Mouse (Mus musculus) ovary, postnatal 10 days (tissue): ENCODE results near the gene Hmgcs2.

Experiments used
- DNase-seq: peaks from one replicate; pipeline ENCODE4 v3.0.0; 2022; ENCODE audit warnings: low spot score

Gene Hmgcs2

DNA sequence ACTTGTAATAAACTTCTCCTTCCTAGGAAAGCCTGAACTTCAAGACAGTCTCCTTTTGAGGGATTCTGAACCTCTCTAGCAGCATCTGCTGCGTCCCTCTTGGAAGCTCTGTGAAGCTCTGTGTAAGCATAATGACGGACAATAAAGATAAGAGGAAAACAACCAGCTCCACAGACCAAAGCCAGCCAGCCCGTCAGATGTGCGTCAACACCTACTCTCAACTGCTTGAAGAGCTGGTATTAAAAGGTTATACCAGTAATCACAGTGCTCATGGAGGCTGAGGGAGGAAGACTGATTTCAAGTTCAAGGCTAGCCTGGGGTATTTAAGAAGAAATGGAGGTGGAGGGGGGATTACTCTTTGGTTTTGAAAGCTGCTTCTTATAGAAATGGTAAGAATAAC is 553 bp upstream of the Hmgcs2 start:
- no peak for DNase-seq

DNA sequence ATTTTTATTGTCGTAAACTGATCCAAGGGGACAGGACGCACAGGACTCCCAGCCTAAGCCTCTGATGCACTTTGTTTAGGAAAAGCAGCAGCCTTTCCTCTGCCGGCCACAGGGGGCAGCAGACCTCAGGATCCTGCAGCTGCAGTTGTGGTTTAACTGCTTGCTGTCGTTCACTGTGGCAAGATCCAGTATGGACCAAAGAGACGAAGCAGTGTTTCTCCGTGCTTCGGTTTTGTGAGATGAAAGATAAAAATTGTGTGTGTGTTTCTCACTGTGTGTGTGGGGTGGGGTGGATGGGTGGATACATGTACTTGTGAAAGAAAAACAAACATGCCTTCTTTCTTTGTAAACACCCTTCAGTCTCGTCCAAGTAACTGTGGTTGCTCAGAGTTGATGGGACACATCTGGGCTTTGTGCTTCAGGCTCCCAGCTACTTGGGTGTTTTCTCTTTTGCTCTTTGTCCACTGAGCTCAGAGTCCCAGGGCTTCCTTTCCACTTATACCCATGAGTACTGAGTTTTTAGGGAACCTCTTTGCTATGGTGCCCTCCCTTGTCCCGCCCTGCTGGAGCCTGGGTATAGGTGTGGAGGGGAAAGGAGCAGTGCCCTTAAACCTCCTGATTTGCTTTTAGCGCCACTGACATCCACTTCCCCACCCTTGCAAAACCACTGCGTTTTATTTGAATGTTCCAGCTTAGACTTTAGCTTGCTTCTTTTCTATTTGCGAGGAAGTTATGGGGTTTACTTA is 871 bp downstream of the Hmgcs2 start:
- DNase-seq = peak; percentile 21

DNA sequence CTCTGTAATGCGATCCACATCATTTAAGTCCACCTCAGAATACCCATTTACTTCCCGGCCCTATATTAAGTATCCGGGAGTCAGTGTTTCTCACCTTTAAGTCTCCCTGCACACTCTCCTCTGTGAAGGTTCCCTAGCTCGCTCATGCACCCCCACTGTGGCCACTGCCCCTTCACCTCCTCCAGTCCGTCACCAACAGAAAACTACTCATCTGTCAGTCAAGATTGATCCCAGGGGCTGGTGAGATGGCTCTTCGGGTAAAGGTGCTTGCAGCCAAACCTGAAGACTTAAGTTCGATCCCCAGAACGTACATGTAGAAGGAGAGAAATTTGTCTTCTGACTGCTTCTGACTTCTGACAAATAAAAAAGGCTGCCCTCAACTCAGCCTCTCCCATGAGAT is 2.2 kb downstream of the Hmgcs2 start:
- no peak for DNase-seq

DNA sequence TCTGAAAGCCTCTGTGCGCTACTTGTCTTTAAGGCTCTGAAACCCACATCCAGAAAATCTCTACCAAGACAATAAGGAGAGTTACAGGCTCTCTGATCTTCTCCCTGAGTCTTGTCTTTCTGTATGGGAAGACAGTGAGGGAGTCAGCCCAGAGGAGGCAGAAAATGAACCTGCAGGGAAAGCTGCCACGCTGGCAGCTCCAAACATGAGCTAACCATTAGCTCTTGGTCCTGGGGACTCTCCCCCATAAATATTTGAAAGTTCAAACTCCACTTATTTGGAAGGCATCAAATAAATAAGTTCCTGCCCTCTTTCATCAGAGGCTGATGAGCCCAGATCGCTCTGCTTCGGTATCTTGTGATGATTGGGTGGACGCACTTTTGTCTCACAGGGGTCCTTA is 3.0 kb downstream of the Hmgcs2 start:
- no peak for DNase-seq

DNA sequence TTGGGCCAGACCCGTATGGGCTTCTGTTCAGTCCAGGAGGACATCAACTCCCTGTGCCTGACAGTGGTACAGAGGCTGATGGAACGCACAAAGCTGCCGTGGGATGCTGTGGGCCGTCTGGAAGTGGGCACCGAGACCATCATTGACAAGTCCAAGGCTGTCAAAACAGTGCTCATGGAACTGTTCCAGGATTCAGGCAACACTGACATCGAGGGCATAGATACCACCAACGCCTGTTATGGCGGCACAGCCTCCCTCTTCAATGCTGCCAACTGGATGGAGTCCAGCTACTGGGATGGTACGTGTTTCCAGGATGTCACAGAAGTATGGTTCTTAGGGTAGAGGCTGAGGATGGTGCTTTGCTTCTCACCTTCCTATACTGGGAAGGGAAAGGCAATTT is 10.8 kb downstream of the Hmgcs2 start:
- no peak for DNase-seq

DNA sequence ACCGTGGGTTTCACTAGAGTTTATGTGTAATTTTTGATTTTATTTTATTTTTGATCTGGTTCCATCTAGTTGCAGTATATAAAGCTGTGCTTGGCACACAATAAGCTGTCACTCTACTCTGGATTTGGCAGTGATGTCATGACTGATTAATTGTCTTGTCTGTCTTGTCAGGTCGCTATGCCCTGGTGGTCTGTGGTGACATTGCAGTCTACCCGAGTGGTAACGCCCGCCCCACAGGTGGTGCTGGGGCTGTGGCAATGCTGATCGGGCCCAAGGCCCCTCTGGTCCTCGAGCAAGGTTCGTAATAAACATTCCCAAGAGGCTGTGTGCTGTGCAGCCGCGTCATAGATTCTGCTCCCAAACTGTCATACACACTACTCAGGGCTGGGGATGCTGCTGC is 15.7 kb downstream of the Hmgcs2 start:
- no peak for DNase-seq

DNA sequence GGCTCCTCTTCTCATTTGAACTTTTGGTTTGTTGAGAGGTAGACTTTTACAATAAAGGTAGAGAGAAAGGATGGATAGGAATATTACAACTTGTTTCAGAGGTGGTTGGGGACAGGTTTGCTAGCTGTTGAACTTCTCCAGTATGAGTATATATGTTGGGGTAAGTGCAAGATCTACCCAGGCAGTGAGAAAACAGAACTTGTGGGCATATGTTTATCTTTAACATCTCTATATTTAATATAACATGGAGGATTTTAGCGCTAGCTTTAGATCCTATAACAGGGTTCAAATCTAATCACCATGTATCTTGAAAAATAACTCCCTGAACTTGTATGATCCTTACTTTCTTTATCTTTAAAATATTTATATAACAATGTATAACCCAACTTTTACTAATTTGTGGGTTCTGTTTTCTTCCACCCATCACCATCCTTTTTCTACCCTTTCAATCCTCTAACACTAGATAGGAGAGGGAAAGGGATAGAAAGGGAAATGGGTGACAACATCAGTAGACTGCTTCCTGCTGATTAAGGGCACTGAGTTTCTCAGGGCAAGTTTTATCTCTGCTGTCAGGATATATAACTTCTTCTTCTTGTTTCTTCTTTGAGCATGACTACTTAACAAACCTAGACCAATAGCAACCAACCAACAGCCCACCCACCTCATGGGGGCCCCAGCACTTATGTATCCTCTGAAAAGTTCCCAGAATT is 19.3 kb downstream of the Hmgcs2 start:
- no peak for DNase-seq

DNA sequence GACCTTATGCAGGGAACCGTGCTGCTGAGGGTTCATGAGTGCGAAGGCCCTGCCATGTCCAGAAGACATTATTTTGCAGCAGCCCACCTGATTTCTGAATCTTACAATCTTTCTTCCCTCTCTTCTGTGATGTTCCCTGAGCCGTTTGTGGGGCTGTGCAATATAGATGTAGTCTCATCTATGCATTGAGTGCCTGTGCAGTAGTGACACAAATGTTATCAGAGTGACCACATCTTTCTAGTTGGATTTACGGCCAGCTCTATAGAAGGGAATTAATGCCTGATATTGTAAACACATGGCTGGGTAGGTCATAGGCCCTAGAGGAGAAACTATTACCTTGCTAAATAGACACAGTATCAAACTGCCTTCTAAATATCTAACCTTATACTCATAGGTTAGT is 20.0 kb downstream of the Hmgcs2 start:
- no peak for DNase-seq

DNA sequence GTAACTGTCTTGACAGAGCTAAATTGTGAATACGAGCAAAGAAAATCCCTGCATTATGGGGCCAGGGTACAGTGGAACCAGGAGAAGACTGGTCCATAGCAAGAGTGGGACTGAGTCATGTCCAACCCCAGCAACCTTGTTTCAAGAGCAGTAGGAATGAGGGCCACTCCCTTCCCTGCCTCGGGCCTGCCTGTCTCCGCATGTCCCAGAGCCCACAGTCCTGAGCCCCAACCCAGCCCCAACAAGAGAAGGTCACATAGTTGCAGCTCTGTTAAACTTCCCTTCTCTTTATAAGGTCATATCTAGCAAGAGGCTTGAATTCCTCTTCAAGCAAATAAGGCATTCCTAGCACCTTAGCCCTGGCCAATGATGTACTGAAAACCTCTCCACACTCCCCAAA is 21.5 kb downstream of the Hmgcs2 start:
- no peak for DNase-seq

DNA sequence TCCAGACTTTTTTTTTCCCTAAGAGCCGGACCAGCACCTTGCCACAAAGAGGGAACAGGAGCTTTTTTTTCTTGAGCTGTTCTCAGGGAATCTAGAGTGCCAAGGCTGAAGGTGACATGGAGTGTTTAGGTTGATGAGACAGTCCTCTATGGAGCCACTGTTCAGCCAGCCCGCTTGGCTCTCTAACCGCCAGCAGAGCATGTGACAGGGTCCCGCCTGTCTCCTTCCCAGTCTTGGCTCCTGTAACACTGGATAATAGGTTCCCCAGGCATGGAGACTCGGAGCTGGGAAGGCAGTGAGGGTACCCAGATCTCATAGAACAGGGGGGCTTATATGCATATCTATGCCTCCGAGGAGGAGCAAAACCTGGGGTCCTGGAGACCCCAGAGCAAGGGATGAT is 28.4 kb downstream of the Hmgcs2 start:
- no peak for DNase-seq

DNA sequence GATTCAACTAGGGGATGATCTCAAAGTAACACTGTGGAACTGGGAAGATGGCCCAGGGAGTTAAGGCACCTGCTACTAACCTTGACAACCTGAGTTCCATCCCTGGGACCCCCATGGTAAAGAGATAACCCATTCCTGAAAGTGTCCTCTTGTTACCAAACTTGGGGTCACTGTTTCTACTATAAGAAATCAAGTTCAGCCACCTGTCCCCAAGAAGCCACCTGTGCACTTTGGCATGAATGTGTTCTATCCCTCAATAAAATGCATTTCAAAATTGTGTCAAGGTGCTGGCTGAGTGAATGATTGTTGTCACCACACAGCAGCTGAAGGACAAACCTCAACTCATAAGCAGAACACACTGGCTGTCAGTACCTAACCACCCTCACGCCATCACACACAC is 30.2 kb downstream of the Hmgcs2 start:
- no peak for DNase-seq

DNA sequence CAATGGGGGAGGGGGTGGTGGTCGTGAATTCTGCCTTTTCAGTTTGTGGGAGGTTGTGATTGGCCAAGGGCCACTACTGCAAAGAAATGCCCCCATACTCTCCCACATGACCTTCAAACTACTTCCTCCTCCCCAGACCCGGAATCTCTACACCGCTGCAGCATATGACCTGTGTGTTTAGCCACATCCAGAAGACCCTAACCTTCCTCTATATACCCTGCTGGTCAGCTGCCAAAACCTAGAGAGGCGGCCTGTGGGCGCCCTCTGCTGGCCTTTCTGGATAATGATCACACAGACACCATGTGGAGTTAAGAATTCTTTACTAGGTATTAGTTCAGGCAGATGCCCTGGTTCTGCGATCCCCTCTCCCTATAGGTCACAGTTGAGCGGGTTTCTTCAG is 32.6 kb downstream of the Hmgcs2 start:
- peak; percentile 22 for DNase-seq

DNA sequence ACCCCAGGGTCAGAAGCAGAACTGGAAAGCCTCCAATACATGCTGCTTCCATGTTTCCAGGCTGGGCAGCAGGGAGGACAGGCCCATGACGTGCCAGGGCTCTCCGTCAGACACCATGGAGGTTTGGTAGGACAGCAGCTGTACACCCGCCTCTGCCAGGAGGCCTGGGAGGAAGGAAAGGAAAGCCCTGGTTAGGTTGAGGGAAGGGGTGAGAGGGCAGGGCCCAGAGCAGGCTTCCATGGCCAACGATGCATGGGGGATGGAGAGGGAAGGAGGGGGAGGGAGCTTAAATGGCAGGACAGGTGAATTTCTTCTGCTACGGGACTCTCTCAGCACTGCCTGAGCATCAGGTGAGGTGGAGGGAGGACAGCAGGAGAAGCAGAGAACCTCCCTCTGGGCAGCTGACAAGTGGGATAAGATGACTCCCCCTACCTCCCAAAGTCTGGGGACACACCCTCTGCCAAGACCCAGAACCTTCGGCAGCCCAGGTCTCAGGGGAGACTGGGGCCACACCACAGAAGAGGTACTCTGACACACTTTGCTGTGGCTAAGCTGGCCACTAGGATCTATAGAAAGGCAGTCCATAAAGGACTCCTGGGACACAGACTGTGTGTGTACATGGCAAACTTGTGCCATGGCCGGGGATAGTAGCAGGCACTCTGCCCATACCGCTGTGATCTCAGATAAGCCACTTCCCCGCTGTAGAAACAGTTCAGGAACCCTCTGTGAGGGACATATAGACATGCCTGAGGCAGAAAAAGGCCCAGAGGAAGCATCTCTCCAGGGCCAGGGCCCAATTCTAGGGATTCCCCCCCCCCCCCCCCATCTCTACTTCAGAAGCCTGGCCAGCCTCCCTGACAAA is 33.3 kb downstream of the Hmgcs2 start:
- no peak for DNase-seq

DNA sequence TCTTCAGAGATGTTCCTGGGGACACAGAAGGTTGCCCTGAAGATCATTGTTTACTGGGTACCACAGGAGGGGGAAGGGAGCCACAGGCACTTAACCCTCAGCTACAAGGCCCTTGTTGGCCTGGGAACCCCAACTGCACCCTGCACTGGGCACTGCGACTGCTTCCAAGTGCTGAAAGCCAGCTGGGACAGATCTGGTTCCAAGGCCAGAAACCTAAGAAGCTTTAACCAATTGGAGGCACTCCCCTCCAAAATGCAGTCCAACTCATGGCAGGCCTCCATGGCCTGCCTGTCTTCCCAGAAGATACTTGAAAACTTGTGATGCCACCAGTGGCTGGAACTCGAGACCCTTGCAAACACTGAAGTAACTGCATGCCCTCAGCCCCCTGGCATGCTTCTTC is 34.9 kb downstream of the Hmgcs2 start:
- DNase-seq = no peak

DNA sequence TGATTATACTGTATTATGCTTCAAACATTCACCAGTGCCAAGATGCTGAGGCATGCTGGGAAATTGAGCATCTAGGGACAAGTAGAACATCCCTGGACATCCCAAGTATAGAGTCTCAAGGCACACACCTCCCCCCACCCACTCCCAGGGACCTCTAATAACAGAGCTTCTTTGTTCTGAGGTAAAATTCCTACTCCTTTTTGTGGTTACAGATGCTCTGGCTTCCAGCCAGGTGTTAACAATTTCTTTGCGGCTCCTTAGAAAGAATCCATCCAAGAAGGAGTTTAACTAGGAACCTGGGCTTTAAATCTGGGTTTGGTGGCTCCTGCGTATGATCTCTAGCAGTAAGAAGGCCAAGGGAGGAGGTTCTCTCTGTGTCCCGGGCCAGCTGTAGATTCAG is 36.9 kb downstream of the Hmgcs2 start:
- DNase-seq = no peak

DNA sequence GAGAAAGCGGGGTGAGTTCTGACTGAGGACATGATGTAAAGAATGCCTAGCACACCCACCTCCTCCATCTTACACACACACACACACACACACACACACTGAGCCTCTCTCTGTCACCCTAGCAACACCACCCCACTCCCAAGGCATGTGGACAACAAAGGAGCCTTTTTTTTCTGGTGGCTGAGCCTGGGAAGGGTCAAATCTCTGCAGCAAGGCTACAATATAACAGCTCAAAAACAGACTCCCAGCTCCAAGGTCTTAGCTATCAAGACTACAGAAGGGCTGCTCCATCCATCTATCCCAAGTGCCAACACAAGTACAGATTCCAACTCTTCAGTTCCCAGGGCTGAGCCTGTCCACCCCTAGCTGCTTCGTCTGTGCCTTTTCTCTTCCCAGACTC is 39.0 kb downstream of the Hmgcs2 start:
- no peak for DNase-seq

DNA sequence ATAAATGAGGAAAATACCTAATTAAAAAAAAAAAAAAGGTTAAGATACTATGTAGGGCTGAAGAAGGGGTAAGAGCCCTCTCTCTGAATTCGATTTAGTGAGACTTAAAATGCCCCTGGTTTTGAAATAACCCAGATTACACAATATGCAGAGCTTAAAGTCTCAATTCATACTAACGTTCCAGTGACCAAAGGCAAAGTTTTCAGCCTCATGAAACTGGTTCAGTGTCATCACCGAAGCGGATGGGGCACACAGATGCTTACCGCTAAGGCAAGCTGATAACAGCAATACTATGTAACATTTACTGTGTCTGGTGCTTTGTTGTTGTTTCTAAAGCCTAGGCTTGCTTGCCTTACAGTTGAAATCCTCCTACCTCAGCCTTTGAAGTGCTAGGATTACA is 42.0 kb downstream of the Hmgcs2 start:
- DNase-seq = no peak

DNA sequence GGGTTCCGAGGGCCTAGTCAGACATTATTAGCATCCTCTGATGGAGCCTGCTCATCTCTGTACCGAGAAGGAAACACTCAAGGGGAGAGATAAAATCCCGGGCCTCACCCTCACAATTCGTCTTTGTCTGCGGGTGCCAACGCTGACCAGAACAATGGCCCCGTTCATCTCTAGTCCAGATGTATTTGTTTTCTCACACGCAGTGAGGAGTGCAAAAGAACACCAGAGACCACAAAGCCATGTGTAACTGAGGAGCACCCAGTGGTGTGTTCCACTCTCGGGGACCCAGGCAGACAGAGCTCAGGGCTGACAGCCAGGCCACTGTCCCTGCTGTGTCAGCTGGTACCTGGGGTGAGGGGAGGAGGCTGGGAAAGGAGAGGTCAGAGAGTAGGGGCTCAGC is 44.0 kb downstream of the Hmgcs2 start:
- DNase-seq = no peak

DNA sequence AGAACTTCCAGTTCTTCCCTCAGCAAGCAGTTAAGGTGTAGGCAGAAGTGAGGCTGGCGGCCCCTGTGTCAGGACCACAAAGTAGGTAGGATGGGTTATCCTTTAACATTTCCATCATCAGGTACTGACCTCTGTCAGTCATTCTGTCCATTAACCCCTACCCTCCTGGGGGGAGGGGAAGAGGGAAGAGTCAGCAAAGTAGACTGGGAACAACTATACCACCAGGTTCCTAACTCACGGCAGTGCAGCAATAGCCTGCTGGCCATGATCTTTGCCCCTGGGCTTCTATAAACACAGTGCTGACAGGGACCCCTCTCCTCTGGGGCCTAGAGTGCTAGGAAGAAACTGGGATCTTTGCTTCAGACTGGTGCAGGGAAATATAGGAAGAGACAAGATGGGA is 53.8 kb downstream of the Hmgcs2 start:
- no peak for DNase-seq

DNA sequence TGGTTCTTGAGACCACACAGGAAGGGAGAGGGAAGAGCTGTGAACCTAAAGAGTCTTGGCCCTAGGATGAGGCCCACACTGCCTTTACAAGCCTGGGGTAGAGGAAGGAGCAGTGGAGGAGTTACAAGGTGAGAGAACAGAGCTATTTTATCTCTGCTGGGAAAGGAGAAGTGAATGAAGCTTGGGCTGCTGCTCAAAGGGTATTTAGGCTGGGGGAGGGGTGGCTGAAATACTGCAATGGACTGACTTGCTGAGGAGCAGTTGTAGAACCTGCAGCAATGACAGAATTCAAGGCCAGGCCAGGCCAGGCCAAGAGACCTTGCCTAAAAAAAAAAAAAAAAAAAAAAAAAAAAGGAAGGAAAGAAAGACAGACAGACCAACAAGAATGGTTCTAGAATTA is 55.1 kb downstream of the Hmgcs2 start:
- DNase-seq = no peak

DNA sequence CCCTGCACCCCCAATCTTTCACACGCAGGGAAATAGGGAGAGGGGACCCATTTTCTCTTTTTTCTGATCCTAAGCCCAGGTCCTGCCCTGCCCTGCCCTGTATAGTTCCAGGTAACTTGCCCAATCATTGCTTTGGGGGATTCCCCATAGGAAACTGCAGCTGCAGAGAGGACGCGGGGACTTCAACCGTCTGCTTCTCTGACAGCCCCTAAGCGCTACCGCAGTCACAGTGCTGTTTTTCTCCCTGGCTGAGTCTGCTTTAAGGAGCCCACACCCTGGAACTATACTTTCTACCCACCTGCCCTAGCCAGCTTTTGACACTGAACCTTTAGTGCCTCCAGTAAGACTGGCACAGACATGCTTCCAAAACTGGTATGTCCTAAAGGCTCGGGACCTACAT is 55.7 kb downstream of the Hmgcs2 start:
- no peak for DNase-seq

DNA sequence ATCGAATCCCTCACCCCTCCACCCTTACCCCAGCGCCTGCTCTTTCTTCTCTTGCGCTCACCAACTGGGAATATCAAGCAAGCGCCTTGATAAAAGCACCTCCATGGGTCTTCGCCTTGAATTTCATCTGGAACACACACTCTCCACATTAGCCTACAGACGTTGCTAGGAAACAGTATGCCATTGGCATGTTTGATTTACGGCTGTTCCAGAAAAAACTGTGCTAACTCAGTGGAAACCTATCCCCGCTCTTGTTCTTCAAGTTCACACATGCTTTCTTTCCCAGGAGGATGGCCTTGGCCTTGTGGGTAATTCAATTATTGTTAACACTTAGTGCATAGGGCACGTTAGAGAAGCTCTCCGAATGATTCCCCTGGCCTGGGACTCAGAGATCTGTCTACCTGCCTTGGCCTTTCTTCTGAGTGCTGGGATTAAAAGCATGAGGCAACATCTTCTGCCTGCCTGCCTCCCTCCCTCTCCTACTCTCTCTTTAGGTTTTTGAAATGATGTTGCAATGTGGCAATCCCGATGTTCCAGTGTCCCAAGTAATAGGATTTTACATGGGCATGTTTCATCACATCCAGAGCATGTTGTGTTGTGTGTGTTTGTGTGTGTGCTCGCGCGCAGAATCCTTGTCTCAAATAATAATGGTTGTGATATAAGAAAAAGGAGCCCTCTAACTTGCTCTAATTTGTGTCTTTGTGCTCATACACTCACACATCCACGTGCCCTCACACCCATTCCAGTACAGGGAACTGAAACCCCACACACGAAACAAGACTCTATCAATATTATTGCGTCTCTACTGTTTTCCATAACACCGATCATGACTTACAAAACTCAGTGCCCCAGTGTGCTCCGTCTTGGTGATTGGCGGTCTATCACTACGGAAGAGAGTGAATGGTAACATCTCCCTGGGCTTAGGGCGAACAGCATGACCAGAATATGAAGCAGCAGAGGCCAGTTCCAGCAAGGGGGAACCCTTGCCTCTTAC is 56.7 kb downstream of the Hmgcs2 start:
- no peak for DNase-seq
